Mouse (Mus musculus) CH12.LX (cell line): ENCODE data around the gene Denr. TPM values are rescaled to one million over a fixed set of nuclear protein-coding genes. Genes with fewer than 3 reads are reported as not detected.

Experiments
- DNase-seq: peaks from one replicate; pipeline ENCODE4 v3.0.0-alpha.2; 2013; ENCODE audit errors: extremely low read depth
- H3K27ac ChIP-seq: 2 replicates; pipeline ENCODE4 v1.5.1; 2012; ENCODE audit warnings: low read depth, mild to moderate bottlenecking, control low read depth, moderate library complexity; ENCODE audit not compliant: insufficient read depth
- H3K27me3 ChIP-seq: replicated peaks from 2 replicates; pipeline ENCODE3; 2012; ENCODE audit warnings: inconsistent platforms
- H3K36me3 ChIP-seq, 2 experiments: replicated peaks in 1 of 2; 2 replicates each; pipeline versions ENCODE3 to v1.6.1; 2012; ENCODE audit warnings: inconsistent platforms in 1 of 2, low read length in 1 of 2, mild to moderate bottlenecking in 1 of 2, mixed read lengths in 1 of 2, moderate library complexity in 1 of 2; ENCODE audit not compliant: control insufficient read depth in 1 of 2, insufficient read depth in 1 of 2
- H3K4me1 ChIP-seq, 2 experiments: 2 replicates each; pipeline ENCODE4 v1.6.1; 2012; ENCODE audit warnings: inconsistent platforms in 1 of 2, moderate library complexity in 1 of 2; ENCODE audit not compliant: insufficient read depth in 2 of 2, control insufficient read depth in 1 of 2
- H3K4me2 ChIP-seq: 2 replicates; pipeline ENCODE4 v1.6.1; 2012; ENCODE audit warnings: low read depth, mild to moderate bottlenecking, control low read depth; ENCODE audit not compliant: poor library complexity, insufficient read depth, severe bottlenecking
- H3K4me3 ChIP-seq, 3 experiments: fragments of 150-350 bp in 1 of 3; sonication (generic) in 1 of 3; replicated peaks in 1 of 3; 2 replicates each; pipeline versions ENCODE3 to v1.5.1; 2011 to 2012; ENCODE audit warnings: low read depth in 2 of 3, low read length in 2 of 3, mild to moderate bottlenecking in 2 of 3, moderate library complexity in 2 of 3, control low read depth in 1 of 3, improper control_type of control experiment in 1 of 3, inconsistent platforms in 1 of 3, mixed read lengths in 1 of 3; ENCODE audit not compliant: poor library complexity in 1 of 3
- H3K79me2 ChIP-seq: replicated peaks from 2 replicates; pipeline ENCODE4 v1.6.1; 2012; ENCODE audit warnings: mild to moderate bottlenecking, moderate library complexity; ENCODE audit not compliant: control insufficient read depth, poor library complexity, insufficient read depth, severe bottlenecking; ENCODE audit errors: extremely low read depth
- H3K9ac ChIP-seq: 2 replicates; pipeline ENCODE4 v1.6.1; 2012; ENCODE audit warnings: low read depth, mild to moderate bottlenecking, control low read depth, moderate library complexity; ENCODE audit not compliant: insufficient read depth
- H3K9me3 ChIP-seq: replicated peaks from 2 replicates; pipeline ENCODE3; 2012; ENCODE audit warnings: low read length, inconsistent platforms, mixed read lengths
- CHD1 ChIP-seq: IDR thresholded peaks from 2 replicates; pipeline ENCODE4 v1.6.1; 2012; ENCODE audit warnings: low read depth, low read length, improper control_type of control experiment, inconsistent platforms
- CHD2 ChIP-seq: IDR thresholded peaks from 2 replicates; pipeline ENCODE4 v1.6.1; 2011; ENCODE audit warnings: low read length, improper control_type of control experiment
- CTCF ChIP-seq, 2 experiments: IDR thresholded peaks in 1 of 2; conservative IDR thresholded peaks in 1 of 2; 2 replicates each; pipeline ENCODE4 v1.5.1; 2011 to 2012; ENCODE audit warnings: low read depth in 2 of 2, low read length in 2 of 2, improper control_type of control experiment in 1 of 2, inconsistent platforms in 1 of 2, mild to moderate bottlenecking in 1 of 2, moderate library complexity in 1 of 2
- E2F4 ChIP-seq: IDR thresholded peaks from 2 replicates; pipeline ENCODE4 v1.6.1; 2011; ENCODE audit warnings: low read depth, low read length, improper control_type of control experiment; ENCODE audit not compliant: insufficient replicate concordance
- ELF1 ChIP-seq: IDR thresholded peaks from 2 replicates; pipeline ENCODE4 v1.6.1; 2014; ENCODE audit warnings: low read depth, mild to moderate bottlenecking, inconsistent platforms, low read length, improper control_type of control experiment
- EP300 ChIP-seq: IDR thresholded peaks from 2 replicates; pipeline ENCODE4 v1.6.1; 2011; ENCODE audit warnings: low read length, improper control_type of control experiment
- ETS1 ChIP-seq: conservative IDR thresholded peaks from 2 replicates; pipeline ENCODE4 v1.6.1; 2012; ENCODE audit warnings: low read depth, mild to moderate bottlenecking, inconsistent platforms, low read length, improper control_type of control experiment, moderate library complexity
- GABPA ChIP-seq: IDR thresholded peaks from 2 replicates; pipeline ENCODE4 v1.6.1; 2012; ENCODE audit warnings: low read depth, low read length, improper control_type of control experiment, inconsistent platforms; ENCODE audit not compliant: insufficient replicate concordance
- HCFC1 ChIP-seq: IDR thresholded peaks from 2 replicates; pipeline ENCODE4 v1.6.1; 2012; ENCODE audit warnings: low read depth, mild to moderate bottlenecking, inconsistent platforms, low read length, improper control_type of control experiment
- IRF4 ChIP-seq: IDR thresholded peaks from 2 replicates; pipeline ENCODE4 v1.6.1; 2014; ENCODE audit warnings: low read depth, mild to moderate bottlenecking, inconsistent platforms, low read length, improper control_type of control experiment
- JUN ChIP-seq: IDR thresholded peaks from 2 replicates; pipeline ENCODE4 v1.6.1; 2011; ENCODE audit warnings: low read depth, mild to moderate bottlenecking, low read length, improper control_type of control experiment, moderate library complexity; ENCODE audit not compliant: insufficient read depth
- JUND ChIP-seq: conservative IDR thresholded peaks from 2 replicates; pipeline ENCODE4 v1.6.1; 2011; ENCODE audit warnings: low read depth, low read length, improper control_type of control experiment
- KAT2A ChIP-seq: IDR thresholded peaks from 2 replicates; pipeline ENCODE4 v1.6.1; 2012; ENCODE audit warnings: low read length, improper control_type of control experiment, inconsistent platforms; ENCODE audit not compliant: insufficient replicate concordance
- MAFK ChIP-seq: IDR thresholded peaks from 2 replicates; pipeline ENCODE4 v1.6.1; 2011; ENCODE audit warnings: low read length, improper control_type of control experiment; ENCODE audit not compliant: insufficient replicate concordance
- MAX ChIP-seq: IDR thresholded peaks from 2 replicates; pipeline ENCODE4 v1.6.1; 2011; ENCODE audit warnings: low read length, improper control_type of control experiment
- MAZ ChIP-seq: IDR thresholded peaks from 2 replicates; pipeline ENCODE4 v1.6.1; 2012; ENCODE audit warnings: low read depth, mild to moderate bottlenecking, inconsistent platforms, low read length, improper control_type of control experiment, moderate library complexity
- MXI1 ChIP-seq: IDR thresholded peaks from 2 replicates; pipeline ENCODE4 v1.6.1; 2011; ENCODE audit warnings: mild to moderate bottlenecking, low read depth, low read length, improper control_type of control experiment
- NELFE ChIP-seq: IDR thresholded peaks from 2 replicates; pipeline ENCODE4 v1.6.1; 2011; ENCODE audit warnings: low read depth, low read length, improper control_type of control experiment
- NRF1 ChIP-seq: IDR thresholded peaks from 2 replicates; pipeline ENCODE4 v1.6.1; 2014; ENCODE audit warnings: low read depth, mild to moderate bottlenecking, inconsistent platforms, low read length, improper control_type of control experiment, moderate library complexity
- POLR2A ChIP-seq: IDR thresholded peaks from 2 replicates; pipeline ENCODE4 v1.6.1; 2011; ENCODE audit warnings: low read depth, mild to moderate bottlenecking, improper control_type of control experiment, low read length
- RAD21 ChIP-seq: IDR thresholded peaks from 2 replicates; pipeline ENCODE4 v1.6.1; 2011; ENCODE audit warnings: low read depth, mild to moderate bottlenecking, low read length, improper control_type of control experiment, moderate library complexity
- RCOR1 ChIP-seq: conservative IDR thresholded peaks from 2 replicates; pipeline ENCODE4 v1.6.1; 2012; ENCODE audit warnings: low read depth, mild to moderate bottlenecking, inconsistent platforms, low read length, improper control_type of control experiment
- SIN3A ChIP-seq: IDR thresholded peaks from 2 replicates; pipeline ENCODE4 v1.6.1; 2012; ENCODE audit warnings: low read length, improper control_type of control experiment, inconsistent platforms
- SMC3 ChIP-seq: IDR thresholded peaks from 2 replicates; pipeline ENCODE4 v1.6.1; 2011; ENCODE audit warnings: low read depth, low read length, improper control_type of control experiment
- TBP ChIP-seq: conservative IDR thresholded peaks from 2 replicates; pipeline ENCODE4 v1.6.1; 2011; ENCODE audit warnings: low read depth, low read length, improper control_type of control experiment
- TCF12 ChIP-seq: IDR thresholded peaks from 2 replicates; pipeline ENCODE4 v1.6.1; 2014; ENCODE audit warnings: low read depth, mild to moderate bottlenecking, inconsistent platforms, low read length, improper control_type of control experiment
- UBTF ChIP-seq: IDR thresholded peaks from 2 replicates; pipeline ENCODE4 v1.6.1; 2012; ENCODE audit warnings: low read depth, mild to moderate bottlenecking, inconsistent platforms, low read length, improper control_type of control experiment, moderate library complexity
- USF1 ChIP-seq: IDR thresholded peaks from 2 replicates; pipeline ENCODE4 v1.6.1; 2014; ENCODE audit warnings: low read depth, mild to moderate bottlenecking, inconsistent platforms, low read length, improper control_type of control experiment
- USF2 ChIP-seq: conservative IDR thresholded peaks from 2 replicates; pipeline ENCODE4 v1.6.1; 2011; ENCODE audit warnings: low read depth, low read length, improper control_type of control experiment
- ZKSCAN1 ChIP-seq: IDR thresholded peaks from 2 replicates; pipeline ENCODE4 v1.6.1; 2012; ENCODE audit warnings: low read depth, inconsistent platforms, low read length, improper control_type of control experiment, borderline replicate concordance
- ZMIZ1 ChIP-seq: IDR thresholded peaks from 2 replicates; pipeline ENCODE4 v1.6.1; 2012; ENCODE audit warnings: low read depth, mild to moderate bottlenecking, inconsistent platforms, low read length, improper control_type of control experiment
- dilution Hi-C: fragments of 300-500 bp; cut with MboI; formaldehyde crosslinking; loops from 2 replicates; pipeline ENCODE4 v1.14.3; 2020; ENCODE audit warnings: low sequenced_read_pairs; ENCODE audit not compliant: extremely low pct_unique_long_range_greater_than_20kb, extremely low pct_ligation_motif_present
- in situ Hi-C: fragments of 300-500 bp; cut with MboI; formaldehyde crosslinking; loops from 3 replicates; pipeline ENCODE4 v1.14.3; 2019; ENCODE audit warnings: low sequenced_read_pairs, low pct_ligation_motif_present, low pct_unique_long_range_greater_than_20kb, mixed read lengths
- polyA plus RNA-seq: library from polyadenylated mRNA; unstranded; fragments of >175 nt; gene quantifications from 2 replicates; pipeline ENCODE4 v1.2.1, GENCODE M21; 2012; ENCODE audit warnings: low read depth; ENCODE audit not compliant: insufficient read length
- total RNA-seq, 2 experiments: library from RNA; depleted of rRNA; stranded (reverse); fragments of 300-350 nt in 1 of 2; fragments of >200 nt in 1 of 2; gene quantifications; 2 replicates each; pipeline ENCODE4 v1.2.3; 2012 to 2014

Denr gene
- total RNA-seq (2012; rRNA removed) (80.9 and 90.4 TPM in 2 replicates), total RNA-seq (2014; rRNA removed) (127 and 128 TPM in 2 replicates), polyA plus RNA-seq (372 and 423 TPM in 2 replicates)

DNA sequence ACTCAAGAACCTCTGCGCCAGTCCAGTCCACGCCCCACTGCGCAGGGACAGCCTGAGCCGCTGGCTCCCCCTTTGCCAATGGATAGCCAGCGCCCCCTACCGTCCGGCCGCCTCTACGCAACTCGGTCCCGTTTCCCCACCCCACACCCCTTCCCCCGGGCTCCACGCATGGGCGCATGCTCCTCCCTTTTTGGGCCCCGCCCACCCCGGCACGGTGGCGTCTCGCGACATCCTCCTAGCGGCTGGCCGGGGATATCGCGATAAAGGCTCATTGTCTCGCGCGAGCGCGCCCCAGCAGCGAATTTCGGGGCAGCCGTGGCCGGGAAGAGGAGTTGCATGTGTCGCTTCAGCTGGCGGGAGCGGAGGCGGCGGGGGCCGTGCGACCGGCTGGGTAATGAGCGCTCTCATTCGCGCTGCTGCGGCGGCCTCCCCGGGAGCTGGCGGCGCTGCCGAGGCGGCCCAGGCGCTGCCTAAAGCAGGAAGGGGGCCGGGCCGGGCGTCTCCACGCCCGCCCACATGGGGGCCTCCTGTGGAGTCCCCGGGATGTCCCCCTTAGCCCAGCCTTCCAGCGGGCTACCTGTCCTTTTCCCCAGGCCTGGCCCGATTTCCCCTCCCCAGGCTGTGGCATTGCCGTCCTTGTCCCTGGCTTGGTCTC is at the start of gene Denr:
Gene Denr, plus strand, starts transcription at position 200 of the 655 bp plus-strand sequence.
- H3K27ac ChIP-seq = peak within 1 kb of the TSS; percentile 91
- peak; percentile 96 for DNase-seq
- peaks cover 17 to 41% of the 10 kb centered on the region in 2 experiments for H3K4me1 ChIP-seq
- in situ Hi-C loops (loop anchor here (5.0 to 25.0 kb wide), 2 partner anchors 85 to 270 kb away; no protein-coding TSS in a partner anchor), dilution Hi-C loops (no loop called here)
- TF ChIP-seq IRF4 (0 out of 2 replicates have a peak, but pooled peaks have one; percentile 18), UBTF (no peak; the same call in 1 of the 2 replicates), MXI1 (peak; percentile 97), ETS1 (no peak), ZKSCAN1 (no peak), JUND (no peak), GABPA (no peak), SIN3A (peak; percentile 68), CTCF (conservative IDR thresholded peaks at IDR 0.05 in 1 of 2, IDR thresholded peaks at IDR 0.05 in 1 of 2; ENCODE audit: low read depth in 2 of 2, low read length in 2 of 2) (peak; percentile 47 to 92; a peak in 2 of 4 replicates), SMC3 (peak; percentile 78), MAX (peak; percentile 51; the same call in 1 of the 2 replicates), E2F4 (no peak), CHD2 (peak; percentile 100), MAZ (no peak), EP300 (no peak), TBP (peak; percentile 50; the same call in 1 of the 2 replicates), ELF1 (peak; percentile 50), KAT2A (no peak), CHD1 (no peak), TCF12 (peak; percentile 77), HCFC1 (peak; percentile 79), POLR2A (peak; percentile 94), ZMIZ1 (no peak; the same call in 1 of the 2 replicates), USF1 (no peak), RAD21 (peak; percentile 91), NELFE (peak; percentile 84), USF2 (no peak), NRF1 (peak; percentile 79), MAFK (no peak), JUN (no peak), RCOR1 (no peak)
- H3K27me3 ChIP-seq = no peaks in the 10 kb centered on the region
- peaks cover 3% of the 10 kb centered on the region for H3K9me3 ChIP-seq
- peak within 1 kb of the TSS; percentile 80 to 97 (median 81) for H3K4me3 ChIP-seq
- H3K79me2 ChIP-seq = peaks cover 31% of the 10 kb centered on the region
- H3K4me2 ChIP-seq = peak within 1 kb of the TSS; percentile 99
- H3K9ac ChIP-seq = peak within 1 kb of the TSS; percentile 87
- peaks cover 16 to 35% of the 10 kb centered on the region in 2 experiments for H3K36me3 ChIP-seq
